Mouse (Mus musculus) midbrain, embryonic 14.5 days (tissue): ENCODE results near the gene Celf3. TPM values are rescaled to one million over a fixed set of nuclear protein-coding genes. Genes with fewer than 3 reads are reported as not detected.
A peak's percentile ranks its signal among the peaks of the same experiment; 100 is the strongest.

Experiments used
- ATAC-seq: fragments of 200-750 bp; cut with Nextera tagmentation; 2 replicates; pipeline ENCODE4 v1.8.0; 2017; ENCODE audit warnings: moderate number of reproducible peaks, moderate library complexity; ENCODE audit not compliant: low FRiP score, low TSS enrichment
- DNase-seq: peaks from one replicate; pipeline ENCODE4 v3.0.0-alpha.2; 2015
- H3K27ac ChIP-seq: fragments of 300-500 bp; sonication (generic); replicated peaks from 2 replicates; pipeline ENCODE4 v1.5.1; 2014; ENCODE audit warnings: mild to moderate bottlenecking, low read depth, low read length, moderate library complexity
- H3K27me3 ChIP-seq: fragments of 300-500 bp; sonication (generic); 2 replicates; pipeline ENCODE4 v1.6.1; 2014; ENCODE audit warnings: low read length, control low read depth, mixed read lengths; ENCODE audit not compliant: control insufficient read depth, insufficient read depth
- H3K36me3 ChIP-seq: fragments of 300-500 bp; sonication (generic); 2 replicates; pipeline ENCODE4 v1.6.1; 2014; ENCODE audit warnings: low read length, control low read depth; ENCODE audit not compliant: control insufficient read depth, insufficient read depth
- H3K4me1 ChIP-seq: fragments of 300-500 bp; sonication (generic); 2 replicates; pipeline ENCODE4 v1.6.1; 2014; ENCODE audit warnings: mild to moderate bottlenecking, antibody characterized with exemption, low read length, control low read depth; ENCODE audit not compliant: control insufficient read depth, insufficient read depth
- H3K4me2 ChIP-seq: fragments of 300-500 bp; sonication (generic); 2 replicates; pipeline ENCODE4 v1.6.1; 2014; ENCODE audit warnings: mild to moderate bottlenecking, low read length, moderate library complexity
- H3K4me3 ChIP-seq: fragments of 300-500 bp; sonication (generic); replicated peaks from 2 replicates; pipeline ENCODE4 v1.5.1; 2014; ENCODE audit warnings: low read depth, low read length
- H3K9ac ChIP-seq: fragments of 300-500 bp; sonication (generic); replicated peaks from 2 replicates; pipeline ENCODE4 v1.6.1; 2014; ENCODE audit warnings: mild to moderate bottlenecking, low read length, moderate library complexity
- H3K9me3 ChIP-seq: fragments of 300-500 bp; sonication (generic); 2 replicates; pipeline ENCODE4 v1.6.1; 2016; ENCODE audit warnings: low read length, control low read depth, mixed read lengths; ENCODE audit not compliant: control insufficient read depth
- WGBS: fragments of 180-500 bp; shearing (Covaris S2); extraction: QIAGEN DNeasy Blood & Tissue Kit; methylation state at CpG from one replicate; pipeline ENCODE4 v1.1.7; 2014; 5-methylcytosine and 5-hydroxymethylcytosine counted together
- polyA plus RNA-seq: library from polyadenylated mRNA; unstranded; fragments of >200 nt; fragmentation: Nextera tagmentation; extraction: Ambion mirVana; gene quantifications from 2 replicates; pipeline ENCODE4 v1.2.1, GENCODE M21; 2014

The Celf3 gene
- polyA plus RNA-seq, 1 experiment from 2014 or later: 321 TPM

DNA sequence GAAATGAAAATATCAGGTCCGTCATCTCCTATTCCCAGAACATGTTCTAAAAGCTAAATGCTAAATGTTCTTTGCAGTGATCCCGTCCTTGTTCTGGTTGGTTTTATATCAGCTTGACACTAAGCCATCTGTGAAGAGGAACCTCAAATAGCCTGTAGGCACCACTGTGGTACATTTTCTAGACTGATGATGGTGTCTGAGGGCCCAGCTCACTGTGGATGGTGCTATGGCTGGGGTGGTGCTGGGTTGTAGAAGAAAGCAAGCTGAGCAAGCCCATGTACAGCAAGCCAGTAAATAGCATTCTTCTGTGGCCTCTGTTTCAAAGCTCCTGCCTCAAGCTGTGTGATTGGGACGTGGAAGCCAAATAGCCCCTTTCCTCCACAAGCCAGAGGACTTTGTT lies 21.0 kb upstream of the Celf3 start:
- no peaks in the 10 kb centered on the region for H3K9me3 ChIP-seq
- peak overlapping the region; percentile 34 for H3K4me3 ChIP-seq
- H3K27ac ChIP-seq: 0 out of 2 replicates have a peak overlapping the region, but pooled peaks have one; percentile 0
- no peaks in the 10 kb centered on the region for H3K27me3 ChIP-seq
- no peak overlapping the region for H3K9ac ChIP-seq
- H3K36me3 ChIP-seq: no peaks in the 10 kb centered on the region
- no peaks in the 10 kb centered on the region for H3K4me1 ChIP-seq
- H3K4me2 ChIP-seq: peak overlapping the region; percentile 49
- ATAC-seq (peak; percentile 36), DNase-seq (no peak)
- WGBS: 75% methylated on average over 3 of the region's 3 CpGs

DNA sequence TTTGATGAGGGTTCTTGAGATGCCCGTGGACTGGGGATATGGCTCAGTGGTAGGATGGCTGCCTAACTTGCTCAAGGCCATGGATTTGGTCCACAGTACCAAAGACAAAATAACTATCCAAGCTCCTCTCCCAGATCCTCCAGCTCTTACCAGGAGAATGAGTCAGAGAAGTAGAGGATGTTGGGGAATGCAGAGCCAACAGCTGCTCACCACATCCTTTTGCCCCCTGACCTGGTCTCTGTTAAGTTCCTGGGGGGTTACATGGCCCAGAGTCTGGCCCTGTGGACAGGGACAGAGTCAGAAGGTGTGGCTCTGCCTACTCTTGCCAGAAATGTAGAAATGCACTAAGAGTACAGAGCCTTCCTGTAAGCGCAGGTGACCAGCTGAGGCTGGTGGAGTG lies 18.3 kb upstream of the Celf3 start:
- ATAC-seq (no peak), DNase-seq (no peak)
- Histone ChIP-seq H3K27me3 (no peaks in the 10 kb centered on the region), H3K27ac (no peak overlapping the region), H3K36me3 (no peaks in the 10 kb centered on the region), H3K9ac (no peak overlapping the region), H3K4me1 (peaks cover 15% of the 10 kb centered on the region), H3K9me3 (no peaks in the 10 kb centered on the region), H3K4me2 (no peak overlapping the region), H3K4me3 (no peak overlapping the region)
- 100% methylated on average over 2 of the region's 2 CpGs for WGBS

- 30% methylated on average over 11 of the region's 11 CpGs for whole genome bisulfite sequencing
- peak overlapping the region; percentile 20; the same call in 1 of the 2 replicates for H3K9ac ChIP-seq
Measured at GRCm38 (mm10) chr3:94463926-94464578, 14.0 kb upstream of the Celf3 start.

DNA sequence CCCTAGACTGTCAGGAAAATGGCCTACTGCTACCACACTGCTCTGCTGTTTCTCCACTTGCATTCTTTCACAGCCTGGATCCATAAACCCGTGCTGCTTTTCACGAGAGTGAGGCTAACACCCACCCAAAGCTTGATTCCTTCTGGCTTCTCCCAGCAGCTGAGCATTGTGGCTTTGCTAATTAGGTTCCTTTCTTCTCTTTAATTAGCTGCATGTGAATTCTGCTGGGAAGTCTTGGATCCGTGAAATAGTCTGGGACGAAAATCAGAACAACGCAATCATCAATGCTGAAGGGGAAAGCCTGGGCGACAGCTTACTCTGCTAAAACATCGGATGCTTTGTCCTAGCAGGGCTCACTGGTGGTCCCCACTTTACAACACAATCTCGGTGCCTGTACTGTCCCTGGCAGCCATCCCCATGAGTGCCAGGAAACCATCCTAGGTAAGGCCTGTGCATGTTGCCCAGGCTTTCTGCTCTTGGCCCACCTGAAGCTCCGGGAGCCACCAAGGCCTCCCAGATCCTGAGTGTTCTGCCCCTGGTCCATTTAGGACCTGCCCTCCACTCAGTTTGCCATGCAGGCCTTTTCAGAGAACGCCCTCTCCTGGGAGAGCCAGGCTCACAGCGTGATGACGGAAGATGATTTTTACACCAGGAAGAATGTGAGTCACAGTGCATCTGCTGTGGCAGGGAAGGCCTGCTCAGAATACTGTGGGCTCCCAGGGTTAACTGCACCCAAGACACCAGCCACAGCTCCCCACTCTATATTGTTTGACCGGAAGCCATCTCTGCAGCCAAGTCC lies 12.3 kb upstream of the Celf3 start:
- ATAC-seq: peak; percentile 60
- no peaks in the 10 kb centered on the region for H3K27me3 ChIP-seq
- H3K27ac ChIP-seq: peak overlapping the region; percentile 86
- WGBS: 39% methylated on average over 13 of the region's 13 CpGs
- 0 out of 2 replicates have a peak overlapping the region, but pooled peaks have one; percentile 3 for H3K9ac ChIP-seq
- peaks cover 30% of the 10 kb centered on the region for H3K4me1 ChIP-seq
- no peak overlapping the region for H3K4me2 ChIP-seq
- peak; percentile 68 for DNase-seq
- no peaks in the 10 kb centered on the region for H3K36me3 ChIP-seq
- no peaks in the 10 kb centered on the region for H3K9me3 ChIP-seq
- H3K4me3 ChIP-seq: no peak overlapping the region

More at GRCm38 (mm10) chr3:94463926-94464578, 14.0 kb upstream of the Celf3 start:
- Histone ChIP-seq H3K4me1 (peaks cover 30% of the 10 kb centered on the region), H3K27ac (peak overlapping the region; percentile 86), H3K4me2 (peak overlapping the region; percentile 24), H3K36me3 (no peaks in the 10 kb centered on the region), H3K9me3 (no peaks in the 10 kb centered on the region), H3K27me3 (no peaks in the 10 kb centered on the region), H3K4me3 (no peak overlapping the region)
- DNase-seq (peak; percentile 86), ATAC-seq (peak; percentile 66)

GRCm38 (mm10) chr3:94468931-94469330 lies 9.2 kb upstream of the Celf3 start:
- H3K36me3 ChIP-seq: no peaks in the 10 kb centered on the region
- H3K4me2 ChIP-seq: no peak overlapping the region
- H3K4me1 ChIP-seq: peaks cover 38% of the 10 kb centered on the region
- 61% methylated on average over 3 of the region's 3 CpGs for WGBS
- no peak overlapping the region for H3K4me3 ChIP-seq
- no peak overlapping the region for H3K9ac ChIP-seq
- no peaks in the 10 kb centered on the region for H3K27me3 ChIP-seq
- H3K9me3 ChIP-seq: no peaks in the 10 kb centered on the region
- ATAC-seq (no peak), DNase-seq (no peak)
- H3K27ac ChIP-seq: no peak overlapping the region

DNA sequence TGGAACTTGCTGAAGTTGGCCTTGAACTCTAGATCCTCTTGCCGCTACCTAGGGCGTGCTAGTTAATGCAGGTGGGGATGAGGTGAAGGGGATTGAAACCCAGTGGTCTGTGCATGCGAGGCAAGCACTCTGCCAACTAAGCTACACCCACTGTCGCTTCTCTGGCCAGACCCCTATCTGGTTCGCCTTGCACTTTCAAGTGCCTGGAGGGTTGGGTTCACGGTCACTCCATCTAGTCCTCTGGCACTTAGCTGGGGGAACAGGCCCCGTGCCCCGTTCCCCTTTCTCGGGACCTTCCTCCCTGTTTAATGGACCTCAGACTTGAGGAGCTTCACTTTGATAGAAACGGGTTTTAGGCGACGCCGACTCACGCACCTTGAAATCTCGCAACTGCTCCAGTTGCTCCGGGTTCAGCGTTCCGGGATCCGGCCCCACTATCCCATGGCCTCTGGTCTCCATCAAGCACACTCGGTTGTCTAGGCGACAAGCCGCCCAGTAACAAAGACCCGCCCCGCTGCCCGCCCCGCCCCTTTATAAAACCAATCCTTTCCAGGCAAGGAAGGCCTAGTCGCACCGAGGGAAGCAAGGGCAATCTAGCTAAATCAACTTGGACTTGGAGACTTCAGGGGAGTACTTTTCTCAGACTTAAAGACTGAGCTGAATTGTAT lies 5.5 kb upstream of the Celf3 start:
- H3K4me1 ChIP-seq: peaks cover 24% of the 10 kb centered on the region
- DNase-seq: peak; percentile 81
- WGBS: 11% methylated on average over 28 of the region's 28 CpGs

GRCm38 (mm10) chr3:94473115-94473505 lies 5.0 kb upstream of the Celf3 start:
- Histone ChIP-seq H3K4me3 (no peak overlapping the region), H3K36me3 (no peaks in the 10 kb centered on the region), H3K27me3 (no peaks in the 10 kb centered on the region), H3K4me1 (peaks cover 24% of the 10 kb centered on the region), H3K4me2 (peak overlapping the region; percentile 58), H3K27ac (peak overlapping the region; percentile 58), H3K9me3 (no peaks in the 10 kb centered on the region), H3K9ac (peak overlapping the region; percentile 49; the same call in 1 of the 2 replicates)
- DNase-seq (no peak), ATAC-seq (no peak)
- WGBS: 50% methylated on average over 10 of the region's 10 CpGs

More for the DNA sequence above, 5.5 kb upstream of the Celf3 start:
- no peaks in the 10 kb centered on the region for H3K27me3 ChIP-seq
- no peaks in the 10 kb centered on the region for H3K36me3 ChIP-seq
- H3K27ac ChIP-seq: peak overlapping the region; percentile 58
- peak; percentile 60; the same call in 1 of the 2 replicates for ATAC-seq
- peak overlapping the region; percentile 58 for H3K4me2 ChIP-seq
- peak overlapping the region; percentile 29 for H3K4me3 ChIP-seq
- H3K9me3 ChIP-seq: no peaks in the 10 kb centered on the region
- H3K9ac ChIP-seq: peak overlapping the region; percentile 49

GRCm38 (mm10) chr3:94473567-94474232 lies 4.4 kb upstream of the Celf3 start:
- ATAC-seq: no peak
- no peak for DNase-seq
- Histone ChIP-seq H3K36me3 (no peaks in the 10 kb centered on the region), H3K9ac (no peak overlapping the region), H3K4me1 (peaks cover 24% of the 10 kb centered on the region), H3K9me3 (no peaks in the 10 kb centered on the region), H3K27ac (no peak overlapping the region), H3K27me3 (no peaks in the 10 kb centered on the region), H3K4me2 (no peak overlapping the region), H3K4me3 (no peak overlapping the region)
- 73% methylated on average over 5 of the region's 5 CpGs for WGBS
